Mouse (Mus musculus) spleen, adult 2 months (tissue): ENCODE results near the gene Olfr1411.

Experiments
- CTCF ChIP-seq: fragments of 200-500 bp; IDR thresholded peaks from 2 replicates; pipeline ENCODE4 v1.5.1; 2011; ENCODE audit warnings: mild to moderate bottlenecking, inconsistent platforms; ENCODE audit not compliant: insufficient read depth, insufficient read length, insufficient replicate concordance; ENCODE audit errors: extremely low read depth
- POLR2A ChIP-seq: fragments of 200-500 bp; IDR thresholded peaks from 2 replicates; pipeline ENCODE4 v1.6.1; 2011; ENCODE audit warnings: low read depth, low read length, inconsistent platforms

DNA sequence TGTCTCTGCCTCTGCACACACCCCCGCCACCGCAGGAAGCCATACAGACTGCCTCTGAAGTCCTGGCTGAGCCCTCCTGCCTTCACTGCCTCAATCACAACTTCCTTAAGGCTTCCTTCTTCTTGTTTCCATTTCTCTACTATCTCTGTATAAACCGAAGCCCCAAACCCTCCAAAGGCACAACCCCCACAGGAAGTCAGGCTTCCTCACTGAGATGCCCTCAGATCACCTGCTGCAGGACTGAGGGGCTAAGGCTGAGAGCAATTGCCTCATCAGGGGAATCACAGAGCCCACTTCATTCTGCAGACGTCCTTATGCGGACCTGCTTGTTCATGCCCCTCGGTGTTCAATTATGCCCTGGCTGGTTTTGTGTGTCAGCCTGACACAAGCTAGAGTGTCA, 46.2 kb downstream of the Olfr1411 start:
- TF ChIP-seq POLR2A (no peak), CTCF (no peak)
